Mouse (Mus musculus): Measurements from ENCODE around the gene Spty2d1.

The Spty2d1 gene

DNA sequence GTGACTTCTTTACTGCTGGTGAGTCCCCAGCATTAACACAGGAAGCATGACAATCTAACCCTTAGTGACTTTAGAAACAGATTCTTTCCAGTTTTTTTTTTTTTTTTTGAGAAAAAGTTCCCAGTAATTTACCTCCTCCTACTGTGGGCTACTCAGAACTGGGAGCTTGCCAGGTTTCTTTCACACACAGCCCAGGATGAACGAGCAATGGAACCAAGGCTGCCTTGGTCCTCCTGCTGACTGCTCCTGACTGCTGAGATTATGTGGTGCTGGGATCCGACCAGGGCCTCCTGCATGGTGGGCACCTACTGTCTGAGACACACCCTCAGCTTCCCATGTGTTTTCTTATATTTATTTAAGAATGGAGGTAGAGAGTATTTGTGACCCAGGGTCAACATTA is 21.1 kb downstream of the Spty2d1 start:
- no peak for DNase-seq

- DNase-seq, result peak; percentile 44 to 50
Observed at GRCm38 (mm10) chr7:46986646-46987045, 21.6 kb downstream of the Spty2d1 start.

DNA sequence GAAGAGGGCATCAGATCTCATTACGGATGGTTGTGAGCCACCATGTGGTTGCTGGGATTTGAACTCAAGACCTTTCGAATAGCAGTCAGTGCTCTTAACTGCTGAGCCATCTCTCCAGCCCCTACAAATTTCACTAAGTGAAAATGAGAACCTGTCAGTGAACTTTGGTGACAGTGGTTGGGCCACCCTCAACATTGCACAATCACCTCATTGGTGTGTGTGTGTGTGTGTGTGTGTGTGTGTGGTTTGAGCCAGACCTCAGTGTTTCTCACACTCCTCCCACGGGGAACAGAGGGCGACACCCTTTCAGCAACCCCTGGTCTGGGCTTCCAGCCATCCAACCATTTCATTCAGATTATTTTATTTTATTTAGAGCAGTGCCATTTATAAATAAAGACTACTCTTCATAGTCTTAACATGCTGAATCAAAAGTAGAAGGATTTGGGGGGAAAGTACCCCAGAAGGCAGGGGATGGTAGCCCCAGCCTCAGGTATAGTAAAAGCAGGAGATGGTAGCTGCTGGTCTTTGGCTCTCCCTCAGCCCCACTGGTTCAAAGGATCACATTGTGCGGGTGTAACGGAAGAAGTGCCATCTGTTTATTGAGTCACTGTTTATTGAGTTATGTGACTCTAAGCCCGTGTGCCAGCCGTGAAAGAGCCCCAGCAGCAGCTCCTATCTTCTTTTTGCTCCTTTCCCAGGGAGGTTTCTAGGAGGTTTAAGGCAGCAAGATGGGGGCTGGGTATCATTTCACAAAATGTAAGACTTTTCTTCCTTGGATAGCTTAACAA is 22.3 kb downstream of the Spty2d1 start:
- peak; percentile 51 to 65 for DNase-seq

- no peak for DNase-seq
Observed at GRCm38 (mm10) chr7:46983280-46983679, 24.9 kb downstream of the Spty2d1 start, which contains the start of gene Gm9999. Gene Gm9999 (plus strand): TSS chr7:46983580.

DNA sequence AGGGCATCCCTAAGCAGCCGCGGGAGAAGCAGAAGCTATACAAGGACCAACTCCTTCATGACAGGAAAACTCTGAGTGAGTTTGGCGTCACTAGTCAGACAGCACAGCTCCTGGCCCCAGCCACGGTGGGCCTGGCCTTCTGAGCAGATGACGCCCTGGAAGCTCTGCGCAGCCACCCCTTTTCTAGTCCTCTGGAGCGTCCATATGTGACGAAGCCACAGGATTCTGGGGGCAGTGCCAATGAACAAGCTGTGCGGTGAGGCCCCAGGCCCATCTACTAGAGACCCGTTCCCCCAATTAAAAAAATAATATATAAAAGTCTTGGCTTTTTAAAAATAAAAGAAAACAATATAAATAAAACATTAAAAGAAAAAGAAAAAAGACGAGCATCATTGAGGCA is 32.8 kb downstream of the Spty2d1 start:
- no peak for DNase-seq

DNA sequence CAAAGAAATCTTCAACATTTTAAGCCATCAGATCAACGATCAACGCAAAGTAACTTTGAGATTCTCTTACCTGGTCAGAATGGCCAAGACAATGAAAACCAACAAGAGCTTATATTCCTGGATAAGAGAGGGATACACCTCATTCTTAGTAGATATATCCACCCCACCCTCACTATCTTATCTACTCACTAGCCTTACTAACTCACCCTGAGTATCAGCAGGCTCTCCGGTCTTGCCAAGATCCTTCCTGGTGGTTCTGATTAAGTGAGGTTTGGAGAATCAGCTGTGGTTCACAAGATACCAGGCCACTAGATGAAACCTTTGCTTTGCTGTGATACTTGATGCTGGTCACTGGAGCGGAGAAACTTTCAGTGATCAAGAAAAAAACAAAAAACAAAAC is 33.6 kb downstream of the Spty2d1 start:
- DNase-seq, result no peak

DNA sequence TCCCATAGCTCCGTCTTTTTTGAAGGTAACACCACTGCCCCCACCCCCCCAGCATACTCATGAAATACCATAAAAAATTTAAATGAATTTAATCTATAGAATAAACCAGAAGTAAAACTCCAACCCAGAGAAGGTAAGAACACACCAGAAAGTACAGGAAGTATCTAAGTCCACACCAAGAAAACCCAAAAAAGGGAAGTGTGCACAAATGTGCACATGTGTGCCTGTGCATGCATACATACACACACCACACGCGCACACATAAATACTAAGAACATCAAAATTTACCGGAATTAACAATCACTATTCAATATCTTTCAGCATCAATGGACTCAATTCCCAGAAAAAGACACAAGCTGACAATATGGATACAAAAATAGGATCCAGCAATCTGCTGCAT is 38.3 kb downstream of the Spty2d1 start:
- no peak for DNase-seq

DNA sequence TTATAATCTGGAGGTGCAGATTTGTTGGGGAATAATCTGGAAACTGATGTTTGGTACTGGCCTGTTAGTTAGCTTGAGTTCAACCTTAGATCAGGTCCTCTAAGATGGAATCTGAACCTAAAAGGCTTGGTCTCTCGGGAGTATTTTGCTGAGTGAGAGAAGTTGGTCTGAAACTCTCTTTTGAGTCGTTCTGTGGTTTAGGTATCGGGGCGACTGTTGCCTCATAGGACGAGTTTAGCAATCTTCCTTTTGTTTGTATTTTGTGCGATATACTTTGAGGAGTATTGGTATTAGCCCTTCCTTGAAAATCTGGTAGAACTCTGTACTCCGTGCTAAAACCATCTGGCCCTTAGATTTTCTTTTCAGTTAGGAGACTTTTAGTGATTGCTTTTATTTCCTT is 44.1 kb downstream of the Spty2d1 start:
- no peak for DNase-seq

DNA sequence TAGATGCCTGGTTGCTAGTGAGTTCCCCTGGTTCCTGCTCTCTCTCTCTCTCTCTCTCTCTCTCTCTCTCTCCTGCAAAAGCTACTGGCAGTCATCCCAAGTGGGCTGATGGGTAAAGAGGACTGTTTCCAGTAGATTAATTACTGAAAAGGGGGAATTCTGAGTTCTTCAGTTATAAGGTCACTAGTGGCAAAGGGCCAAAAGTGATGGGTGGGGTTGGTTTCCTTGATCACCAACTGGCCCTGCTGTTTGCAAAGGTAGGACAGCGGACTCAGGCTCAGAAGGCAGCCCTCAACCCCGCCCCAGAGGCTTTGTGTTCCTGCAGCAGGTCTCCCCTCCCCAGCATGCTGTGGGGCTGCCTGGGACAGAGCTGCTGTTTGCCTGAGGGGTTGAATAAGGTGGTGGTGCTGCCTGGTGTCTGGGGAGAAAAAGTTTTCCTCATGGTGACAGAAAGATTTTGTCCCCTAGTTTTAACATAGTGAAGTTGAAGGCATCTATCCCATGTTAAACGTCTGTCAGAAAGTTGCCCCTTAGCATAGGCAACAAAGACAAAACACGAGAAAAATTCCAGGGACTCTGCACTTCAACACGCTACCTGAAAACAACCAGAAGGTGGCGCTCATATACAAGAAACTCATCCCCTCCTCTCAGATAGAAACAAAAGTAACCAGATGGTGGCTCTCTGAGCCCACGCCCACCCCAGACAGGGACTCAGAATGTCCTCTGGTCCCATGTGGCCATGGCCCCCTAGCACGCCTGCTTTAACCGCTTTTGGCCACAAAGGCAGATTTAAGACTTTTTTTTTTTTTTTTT is 45.2 kb downstream of the Spty2d1 start:
- peak; percentile 67 to 74 for DNase-seq

DNA sequence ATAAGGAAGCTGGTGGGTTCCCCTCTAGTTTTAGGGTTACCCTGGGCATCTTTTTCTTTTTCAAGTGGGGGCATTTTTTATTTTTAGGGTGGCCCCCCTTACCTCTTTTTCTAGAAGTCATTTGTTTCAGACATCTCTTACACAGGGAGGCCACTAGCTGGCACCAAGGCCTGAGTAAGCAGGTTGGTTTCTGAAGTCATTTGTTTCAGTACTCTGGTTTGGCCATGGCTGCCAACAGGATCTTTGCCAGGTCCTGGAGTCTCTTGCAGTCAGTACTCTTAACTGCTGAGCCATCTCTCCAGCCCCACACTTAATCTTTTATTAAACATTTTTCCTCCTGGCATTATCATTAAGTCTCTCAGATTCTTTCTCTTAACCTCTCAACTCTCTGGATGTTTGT is 46.1 kb downstream of the Spty2d1 start:
- no peak for DNase-seq

GRCm38 (mm10) chr7:46960991-46961390 is 47.2 kb downstream of the Spty2d1 start:
- no peak for DNase-seq

- DNase-seq, result peak in 1 of 2 experiments; percentile 37
Observed at GRCm38 (mm10) chr7:46958853-46959252, 49.4 kb downstream of the Spty2d1 start.

GRCm38 (mm10) chr7:46957831-46958691 is 50.1 kb downstream of the Spty2d1 start, which contains the start of gene Uevld:
Gene Uevld (minus strand): TSS chr7:46958527.
- DNase-seq, result peak; percentile 96 to 97

Data from cerebellum, adult 18-20 months (tissue).